Mouse (Mus musculus): ENCODE results near the gene Krtap4-7.
"Not testable (repeated sequence)": the region's sequence is repeated elsewhere in the genome, so short reads cannot be mapped to it uniquely, and the experiment has no call there.

The Krtap4-7 gene

GRCm38 (mm10) chr11:99643635-99644139 lies at the start of gene Krtap4-7:
Krtap4-7 (minus strand) TSS chr11:99644089.
- not testable (repeated sequence) for DNase-seq (ENCODE audit: extremely low spot score, low spot score)

GRCm38 (mm10) chr11:99690463-99690862 lies 46.6 kb upstream of the Krtap4-7 start, which contains the start of gene Gm14190:
Gm14190 (minus strand) TSS chr11:99690740.
- DNase-seq (ENCODE audit: extremely low spot score, low spot score): no peak

GRCm38 (mm10) chr11:99685235-99685634 lies 41.3 kb upstream of the Krtap4-7 start:
- DNase-seq (ENCODE audit: extremely low spot score, low spot score): not testable (repeated sequence)

- DNase-seq (ENCODE audit: extremely low spot score, low spot score): no peak
Measured at GRCm38 (mm10) chr11:99683481-99683880, 39.6 kb upstream of the Krtap4-7 start.

- no peak for DNase-seq (ENCODE audit: extremely low spot score, low spot score)
Measured at GRCm38 (mm10) chr11:99665860-99666259, 22.0 kb upstream of the Krtap4-7 start, which contains the start of gene Krtap4-6. Krtap4-6 (minus strand) TSS chr11:99665960.

- DNase-seq (ENCODE audit: extremely low spot score, low spot score): no peak
Measured at GRCm38 (mm10) chr11:99662802-99663201, 18.9 kb upstream of the Krtap4-7 start.

- no peak for DNase-seq (ENCODE audit: extremely low spot score, low spot score)
Measured at GRCm38 (mm10) chr11:99659256-99659655, 15.4 kb upstream of the Krtap4-7 start.

- not testable (repeated sequence) for DNase-seq (ENCODE audit: extremely low spot score, low spot score)
Measured at GRCm38 (mm10) chr11:99658467-99659010, 14.7 kb upstream of the Krtap4-7 start, which contains the start of gene Gm11563. Gm11563 (minus strand) TSS chr11:99658960.

- no peak for DNase-seq (ENCODE audit: extremely low spot score, low spot score)
Measured at GRCm38 (mm10) chr11:99657051-99657450, 13.2 kb upstream of the Krtap4-7 start.

GRCm38 (mm10) chr11:99650136-99650535 lies 6.2 kb upstream of the Krtap4-7 start, which contains the start of gene Gm11555:
Gm11555 (minus strand) TSS chr11:99650236.
- no peak for DNase-seq (ENCODE audit: extremely low spot score, low spot score)

GRCm38 (mm10) chr11:99646444-99646843 lies 2.6 kb upstream of the Krtap4-7 start:
- no peak for DNase-seq (ENCODE audit: extremely low spot score, low spot score)

- no peak for DNase-seq (ENCODE audit: extremely low spot score, low spot score)
Measured at GRCm38 (mm10) chr11:99644351-99644750, 462 bp upstream of the Krtap4-7 start.

- DNase-seq (ENCODE audit: extremely low spot score, low spot score): no peak
Measured at GRCm38 (mm10) chr11:99640926-99641325, 3.0 kb downstream of the Krtap4-7 start.

GRCm38 (mm10) chr11:99637086-99637485 lies 6.8 kb downstream of the Krtap4-7 start:
- no peak for DNase-seq (ENCODE audit: extremely low spot score, low spot score)

GRCm38 (mm10) chr11:99634653-99635134 lies 9.2 kb downstream of the Krtap4-7 start, which contains the start of gene Krtap4-2:
Krtap4-2 (minus strand) TSS chr11:99635084.
- DNase-seq (ENCODE audit: extremely low spot score, low spot score): no peak

GRCm38 (mm10) chr11:99633293-99633692 lies 10.6 kb downstream of the Krtap4-7 start:
- no peak for DNase-seq (ENCODE audit: extremely low spot score, low spot score)

GRCm38 (mm10) chr11:99630890-99631289 lies 13.0 kb downstream of the Krtap4-7 start:
- DNase-seq (ENCODE audit: extremely low spot score, low spot score): no peak

GRCm38 (mm10) chr11:99628138-99628537 lies 15.8 kb downstream of the Krtap4-7 start, which contains the start of gene Krtap4-1:
Krtap4-1 (minus strand) TSS chr11:99628238.
- DNase-seq (ENCODE audit: extremely low spot score, low spot score): no peak

GRCm38 (mm10) chr11:99620335-99620734 lies 23.6 kb downstream of the Krtap4-7 start, which contains the start of gene Gm11562:
Gm11562 (minus strand) TSS chr11:99620435.
- no peak for DNase-seq (ENCODE audit: extremely low spot score, low spot score)

GRCm38 (mm10) chr11:99614796-99615363 lies 29.0 kb downstream of the Krtap4-7 start, which contains the start of gene Krtap2-4:
Krtap2-4 (minus strand) TSS chr11:99614846.
- no peak for DNase-seq (ENCODE audit: extremely low spot score, low spot score)

GRCm38 (mm10) chr11:99610089-99610488 lies 33.8 kb downstream of the Krtap4-7 start, which contains the start of gene Gm11937:
Gm11937 (minus strand) TSS chr11:99610189.
- not testable (repeated sequence) for DNase-seq (ENCODE audit: extremely low spot score, low spot score)

- no peak for DNase-seq (ENCODE audit: extremely low spot score, low spot score)
Measured at GRCm38 (mm10) chr11:99609126-99609525, 34.8 kb downstream of the Krtap4-7 start.

All from neural tube, embryonic 10.5 days (tissue).